Mouse (Mus musculus) left cerebral cortex, adult 2 months (tissue): Measurements from ENCODE around the gene Timm22. TPM values are rescaled to one million over a fixed set of nuclear protein-coding genes. Genes with fewer than 3 reads are reported as not detected.

Experiments used
- DNase-seq, 2 experiments: peaks; one replicate each; pipeline ENCODE4 v3.0.0; 2021 to 2022; ENCODE audit warnings: low spot score in 2 of 2, mixed read lengths in 1 of 2; ENCODE audit errors: extremely low spot score in 1 of 2
- H3K27ac ChIP-seq: fragments of 200-600 bp; 2 replicates; pipeline ENCODE4 v1.8.1; 2022
- H3K4me3 ChIP-seq: fragments of 200-600 bp; 2 replicates; pipeline ENCODE4 v1.8.1; 2022
- CTCF ChIP-seq: fragments of 200-600 bp; IDR thresholded peaks from 2 replicates; pipeline ENCODE4 v1.8.1; 2022; ENCODE audit warnings: antibody characterized with exemption, mild to moderate bottlenecking, moderate library complexity
- intact Hi-C: fragments of 180-260 bp; cut with DNase I; formaldehyde crosslinking; loops from one replicate; pipeline ENCODE4 v1.15.1; 2025
- total RNA-seq, 2 experiments: library from RNA; stranded (reverse); gene quantifications; 2 replicates each; pipeline ENCODE4 v1.2.3; 2021

The Timm22 gene
- total RNA-seq, 2 experiments from 2014 or later = 30.3 to 38.8 TPM

GRCm38 (mm10) chr11:76446251-76446650 is 39.5 kb downstream of the Timm22 start:
- no peak for TF ChIP-seq CTCF
- Histone ChIP-seq H3K4me3 (no peak overlapping the region), H3K27ac (no peak overlapping the region)
- intact Hi-C loops = no loop called here
- DNase-seq = no peak

DNA sequence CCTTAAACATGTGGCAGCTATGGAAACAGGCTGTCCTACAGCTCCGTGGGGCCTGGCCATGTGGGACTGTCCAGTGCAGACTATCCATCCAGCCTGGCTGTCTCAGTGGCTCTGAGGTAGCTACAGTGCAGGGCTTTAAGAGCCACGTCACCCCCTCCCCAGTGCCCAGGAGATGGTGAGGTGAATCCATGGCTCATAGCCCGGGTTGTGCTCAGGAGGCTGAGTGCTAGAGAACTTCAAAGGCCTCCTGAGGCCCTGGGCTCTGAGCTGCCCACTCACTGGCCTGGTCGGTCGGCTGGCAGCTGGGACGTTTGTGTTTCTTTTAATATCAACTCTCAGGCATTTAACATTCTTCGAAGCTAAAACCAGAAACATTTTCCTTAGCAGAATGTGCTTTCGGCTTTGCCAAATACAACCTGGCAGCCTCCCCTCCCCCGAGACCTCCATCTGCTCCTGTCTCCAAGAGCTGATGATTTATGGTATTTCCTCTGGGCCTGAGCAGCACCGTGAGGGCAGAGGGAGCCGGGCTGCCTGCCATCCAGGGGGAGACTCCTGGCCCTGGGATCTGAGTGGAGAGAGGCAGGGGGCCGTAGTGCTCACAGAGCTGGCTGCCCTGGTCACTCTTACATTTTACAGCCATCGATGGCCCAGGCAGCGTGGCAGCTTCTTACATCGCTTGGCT is 42.9 kb downstream of the Timm22 start:
- intact Hi-C loops = loop anchor here (1.0 to 2.0 kb wide), 2 partner anchors 15 to 31 kb away; no protein-coding TSS in a partner anchor
- peak overlapping the region; percentile 74 for H3K27ac ChIP-seq
- TF ChIP-seq CTCF = no peak
- no peak overlapping the region; the same call in 1 of the 2 replicates for H3K4me3 ChIP-seq
- DNase-seq = peak; percentile 60 to 75

DNA sequence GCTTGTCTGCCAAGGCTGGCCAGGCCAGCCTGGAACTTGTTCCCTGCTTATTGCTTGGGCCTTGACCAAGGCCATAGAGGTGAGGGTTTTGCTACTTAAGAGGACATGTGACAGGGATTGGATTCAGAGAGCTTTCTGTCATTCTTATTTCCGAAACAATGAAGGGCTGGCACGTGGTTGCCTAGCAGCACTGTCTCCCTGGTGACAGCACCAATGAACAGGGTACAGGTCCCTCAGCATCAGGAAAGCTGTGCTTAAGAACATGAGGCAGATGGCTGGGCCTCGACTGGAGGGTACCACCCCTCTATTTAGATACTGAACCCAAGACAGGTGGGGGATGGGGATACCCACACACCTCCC is 43.4 kb downstream of the Timm22 start:
- peak in 1 of 2 experiments; percentile 50 for DNase-seq

DNA sequence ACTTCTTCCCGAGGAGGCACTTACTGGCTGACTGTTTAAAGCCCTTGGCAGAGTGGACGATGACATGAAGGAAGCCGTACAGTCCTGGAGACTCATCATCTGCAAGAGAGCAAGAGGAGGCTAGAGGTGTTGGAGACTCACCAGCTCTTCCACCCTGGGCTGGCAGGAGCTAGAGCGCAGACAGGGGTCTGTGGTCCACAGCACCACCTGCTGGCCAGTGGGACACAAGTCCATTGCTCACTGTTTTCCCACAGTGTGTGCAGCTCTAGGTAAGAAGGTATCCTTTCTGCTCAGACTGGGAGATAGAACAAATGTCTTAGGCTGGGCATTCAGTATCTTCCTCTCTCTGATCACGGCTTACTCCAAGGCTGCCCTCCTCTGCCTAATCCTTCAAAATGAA is 47.7 kb downstream of the Timm22 start:
- DNase-seq = peak; percentile 68 to 69
- intact Hi-C loops = loop anchor here (2.0 kb wide), 1 partner anchor 36 kb away; no protein-coding TSS in a partner anchor
- Histone ChIP-seq H3K4me3 (no peak overlapping the region), H3K27ac (no peak overlapping the region)
- TF ChIP-seq CTCF = peak; percentile 93

More for the DNA sequence above, 43.4 kb downstream of the Timm22 start:
- TF ChIP-seq CTCF = no peak
- Histone ChIP-seq H3K4me3 (no peak overlapping the region; the same call in 1 of the 2 replicates), H3K27ac (peak overlapping the region; percentile 74)
- intact Hi-C loops = no loop called here

GRCm38 (mm10) chr11:76456233-76456632 is 49.5 kb downstream of the Timm22 start:
- Histone ChIP-seq H3K4me3 (no peak overlapping the region), H3K27ac (no peak overlapping the region)
- DNase-seq = peak; percentile 82 to 87
- TF ChIP-seq CTCF = peak; percentile 100
- intact Hi-C loops = loop anchor here (1.0 to 2.0 kb wide), 2 partner anchors 39 to 191 kb away; no protein-coding TSS in a partner anchor

- Histone ChIP-seq H3K27ac (no peak overlapping the region), H3K4me3 (no peak overlapping the region)
- DNase-seq = no peak
- intact Hi-C loops = loop anchor here (1.0 to 2.0 kb wide), 2 partner anchors 38 to 190 kb away; no protein-coding TSS in a partner anchor
- TF ChIP-seq CTCF = no peak
Observed at GRCm38 (mm10) chr11:76456897-76457296, 50.1 kb downstream of the Timm22 start.

DNA sequence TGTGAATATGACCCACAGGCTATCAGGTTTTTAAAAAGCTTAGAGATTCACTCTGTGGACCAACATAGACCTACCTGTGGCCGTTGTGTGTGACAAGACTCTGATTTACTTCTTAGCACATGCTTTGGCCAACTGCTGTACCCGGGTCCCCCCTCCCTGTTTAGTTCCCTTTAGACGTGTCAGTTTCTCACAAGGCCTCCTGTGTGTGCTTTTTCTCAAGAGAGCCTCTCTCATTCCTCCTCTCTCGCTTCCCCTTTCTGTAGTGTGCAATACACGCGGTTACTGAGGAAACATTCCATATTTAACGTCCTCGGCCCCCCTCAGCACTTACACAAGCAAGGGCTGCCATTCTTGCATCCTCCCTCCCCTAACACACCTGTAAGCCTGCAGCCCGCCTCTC is 52.0 kb downstream of the Timm22 start:
- H3K4me3 ChIP-seq = no peak overlapping the region
- no peak overlapping the region for H3K27ac ChIP-seq
- no peak for DNase-seq
- no peak for TF ChIP-seq CTCF
- intact Hi-C loops = no loop called here

DNA sequence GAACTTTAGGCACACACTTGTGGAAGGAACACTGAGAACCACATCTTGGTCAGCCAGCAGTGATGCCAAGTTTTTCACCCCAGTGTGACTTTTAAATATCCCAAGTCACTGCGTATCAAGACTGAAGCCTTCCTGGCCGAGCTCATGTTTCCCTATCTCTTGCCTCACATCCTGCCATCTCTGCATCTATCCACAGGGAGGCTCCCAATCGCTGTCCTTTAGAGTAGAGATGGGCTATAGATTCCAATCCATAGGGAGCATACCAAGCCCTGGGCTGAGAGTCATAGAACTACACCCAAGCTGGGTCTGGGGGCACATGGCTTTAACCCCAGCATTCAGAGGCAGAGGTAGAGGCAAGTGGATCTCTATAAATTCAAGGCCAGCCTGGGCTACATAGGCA is 52.7 kb downstream of the Timm22 start:
- no peak for TF ChIP-seq CTCF
- H3K4me3 ChIP-seq = no peak overlapping the region
- no peak overlapping the region for H3K27ac ChIP-seq
- intact Hi-C loops = no loop called here
- no peak for DNase-seq

DNA sequence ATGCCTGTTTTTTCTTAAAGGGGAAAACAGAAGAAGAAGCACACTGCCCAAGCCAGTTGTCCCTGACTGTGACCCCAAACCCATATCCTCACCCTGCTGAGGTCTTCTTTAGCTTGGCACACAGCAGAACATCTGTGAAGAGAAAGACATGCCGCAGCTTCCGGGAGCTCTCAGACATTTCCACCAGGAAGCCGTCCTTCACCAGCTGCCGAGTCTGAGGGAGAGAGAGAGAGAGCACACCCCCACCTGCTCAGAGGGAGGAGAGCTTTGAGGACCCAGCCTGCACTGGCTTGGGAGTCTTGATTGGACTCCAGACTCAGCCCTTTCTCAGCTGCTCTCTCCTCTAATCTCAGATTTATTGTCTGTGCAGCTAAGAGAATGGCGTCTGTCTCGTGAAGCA is 54.4 kb downstream of the Timm22 start:
- TF ChIP-seq CTCF = no peak
- intact Hi-C loops = no loop called here
- Histone ChIP-seq H3K4me3 (no peak overlapping the region), H3K27ac (no peak overlapping the region)
- no peak for DNase-seq

DNA sequence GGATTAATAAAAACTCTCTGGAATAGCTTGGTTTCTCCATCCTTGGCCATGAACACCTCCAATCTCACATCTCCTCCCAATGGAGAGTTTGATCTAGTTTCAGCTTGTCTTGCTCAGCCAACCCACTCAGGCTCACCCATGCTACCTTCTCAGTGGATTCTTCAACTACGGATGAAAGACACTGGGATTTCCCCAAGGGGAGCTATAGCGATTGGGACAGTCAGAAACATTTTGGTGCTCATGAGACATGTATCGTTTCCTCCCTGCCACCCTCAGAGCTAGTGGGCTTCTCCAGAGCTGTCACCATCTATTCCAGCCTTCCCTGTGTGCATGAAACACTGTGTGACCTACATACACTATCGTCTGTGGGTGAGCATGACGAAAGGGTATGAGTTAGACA is 54.9 kb downstream of the Timm22 start:
- DNase-seq = no peak
- no peak for TF ChIP-seq CTCF
- intact Hi-C loops = no loop called here
- H3K27ac ChIP-seq = no peak overlapping the region
- H3K4me3 ChIP-seq = no peak overlapping the region

DNA sequence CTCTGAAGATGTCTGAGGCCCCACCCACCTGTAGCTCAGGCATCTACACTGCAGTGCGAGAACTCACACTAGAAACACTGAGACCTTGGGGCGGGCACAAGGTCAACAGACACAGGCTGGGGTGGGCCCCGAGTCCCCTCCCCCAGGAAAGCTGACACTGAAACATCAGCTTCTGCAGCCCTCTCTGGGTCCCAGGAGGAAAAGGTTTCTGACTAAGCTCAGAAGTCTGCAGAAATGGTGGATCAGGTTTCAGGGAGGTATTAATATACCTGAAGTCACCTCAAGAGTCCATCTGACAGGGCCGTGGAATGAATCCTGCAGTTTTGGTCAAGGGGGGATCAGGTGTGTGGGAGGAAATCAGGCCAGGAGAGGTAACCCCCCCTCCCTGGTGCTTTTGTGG is 59.1 kb downstream of the Timm22 start:
- TF ChIP-seq CTCF = no peak
- intact Hi-C loops = no loop called here
- Histone ChIP-seq H3K4me3 (no peak overlapping the region), H3K27ac (no peak overlapping the region)
- DNase-seq = no peak

Other genes with a start within 250 kb of the Timm22 start
- gene Vps53, start 227.3 kb upstream of the Timm22 start, total RNA-seq = 10 to 100 TPM; 85.1 to 85.3 TPM
- gene Fam57a, start 227.3 kb upstream of the Timm22 start, total RNA-seq = 10 to 100 TPM; 15.9 to 17.3 TPM
- 1 to 10 TPM; 1.5 to 2.2 TPM for gene Dbil5, start 189.3 kb upstream of the Timm22 start, total RNA-seq
- gene Gemin4, start 189.3 kb upstream of the Timm22 start, total RNA-seq = 1 to 10 TPM; 2.6 to 6.8 TPM
- gene Mrm3, start 163.2 kb upstream of the Timm22 start, total RNA-seq = 10 to 100 TPM; 16.6 to 19.7 TPM
- 10 to 100 TPM; 48.1 to 58.1 TPM for gene Glod4, start 163.2 kb upstream of the Timm22 start, total RNA-seq
- 10 to 100 TPM; 11.2 TPM for gene Nxn, start 7.8 kb upstream of the Timm22 start, total RNA-seq
- gene Abr, start 215.4 kb downstream of the Timm22 start, total RNA-seq = 100 to 1,000 TPM; 436 to 450 TPM